Mouse (Mus musculus) myocyte (in vitro differentiated cells): ENCODE data around the gene Plcg2. TPM values are rescaled to one million over a fixed set of nuclear protein-coding genes. Genes with fewer than 3 reads are reported as not detected.

ENCODE experiments used
- H3K27me3 ChIP-seq: one replicate; pipeline ENCODE4 v1.6.1; 2011; ENCODE audit not compliant: control insufficient read depth, insufficient read depth, insufficient read length
- H3K36me3 ChIP-seq: one replicate; pipeline ENCODE4 v1.6.1; 2011; ENCODE audit not compliant: control insufficient read depth, insufficient read depth
- H3K4me2 ChIP-seq: one replicate; pipeline ENCODE4 v1.6.1; 2011; ENCODE audit warnings: low read depth, control low read depth
- H3K4me3 ChIP-seq: one replicate; pipeline ENCODE4 v1.5.1; 2011; ENCODE audit warnings: mild to moderate bottlenecking, control low read depth, moderate library complexity
- H3K79me2 ChIP-seq: one replicate; pipeline ENCODE4 v1.6.1; 2011; ENCODE audit not compliant: control insufficient read depth, insufficient read depth
- H3ac ChIP-seq: one replicate; pipeline ENCODE4 v1.6.1; 2011; ENCODE audit not compliant: control insufficient read depth, insufficient read length
- CEBPB ChIP-seq: IDR thresholded peaks from 2 replicates; pipeline ENCODE4 v1.6.1; 2011; ENCODE audit warnings: mild to moderate bottlenecking, moderate library complexity; ENCODE audit not compliant: poor library complexity, insufficient read depth, severe bottlenecking
- E2F4 ChIP-seq: IDR thresholded peaks from one replicate; pipeline ENCODE4 v1.6.1; 2011; ENCODE audit warnings: mild to moderate bottlenecking, control low read depth, moderate library complexity; ENCODE audit not compliant: insufficient read depth
- MAX ChIP-seq: IDR thresholded peaks from one replicate; pipeline ENCODE4 v1.6.1; 2011; ENCODE audit warnings: low read depth, mild to moderate bottlenecking, control low read depth
- MYOD1 ChIP-seq, 3 experiments: IDR thresholded peaks; one replicate each; pipeline ENCODE4 v1.6.1; 2011; ENCODE audit warnings: control low read depth in 2 of 3, low read depth in 2 of 3, mild to moderate bottlenecking in 2 of 3, moderate library complexity in 1 of 3; ENCODE audit not compliant: insufficient read length in 2 of 3, control insufficient read depth in 1 of 3
- MYOG ChIP-seq, 3 experiments: IDR thresholded peaks; one replicate each; pipeline ENCODE4 v1.6.1; 2011; ENCODE audit warnings: control low read depth in 2 of 3, low read depth in 2 of 3, mild to moderate bottlenecking in 2 of 3; ENCODE audit not compliant: insufficient read length in 2 of 3, control insufficient read depth in 1 of 3, insufficient read depth in 1 of 3
- POLR2A ChIP-seq: IDR thresholded peaks from one replicate; pipeline ENCODE4 v1.6.1; 2011; ENCODE audit warnings: low read depth, mild to moderate bottlenecking, control low read depth, moderate library complexity; ENCODE audit not compliant: insufficient read length
- POLR2AphosphoS2 ChIP-seq: IDR thresholded peaks from one replicate; pipeline ENCODE4 v1.6.1; 2011; ENCODE audit warnings: low read depth, control low read depth; ENCODE audit not compliant: insufficient read length
- REST ChIP-seq: IDR thresholded peaks from one replicate; pipeline ENCODE4 v1.6.1; 2011; ENCODE audit warnings: mild to moderate bottlenecking, control low read depth, moderate library complexity; ENCODE audit not compliant: insufficient read depth, insufficient read length
- SRF ChIP-seq: IDR thresholded peaks from one replicate; pipeline ENCODE4 v1.6.1; 2011; ENCODE audit warnings: low read depth; ENCODE audit not compliant: control insufficient read depth, insufficient read length
- TCF12 ChIP-seq: IDR thresholded peaks from one replicate; pipeline ENCODE4 v1.6.1; 2011; ENCODE audit warnings: mild to moderate bottlenecking, control low read depth; ENCODE audit not compliant: poor library complexity, insufficient read depth, severe bottlenecking
- TCF3 ChIP-seq: IDR thresholded peaks from one replicate; pipeline ENCODE4 v1.6.1; 2011; ENCODE audit warnings: low read depth, control low read depth; ENCODE audit not compliant: insufficient read length
- USF1 ChIP-seq: IDR thresholded peaks from one replicate; pipeline ENCODE4 v1.6.1; 2011; ENCODE audit warnings: low read depth, mild to moderate bottlenecking, control low read depth, moderate library complexity
- polyA plus RNA-seq: library from polyadenylated mRNA; unstranded; fragments of >200 nt; fragmentation: generic; extraction: Trizol; gene quantifications from one replicate; pipeline ENCODE4 v1.2.1, GENCODE M21; 2012; ENCODE audit warnings: missing spikeins

The Plcg2 gene
- polyA plus RNA-seq, 1 experiment = 0.29 TPM

DNA sequence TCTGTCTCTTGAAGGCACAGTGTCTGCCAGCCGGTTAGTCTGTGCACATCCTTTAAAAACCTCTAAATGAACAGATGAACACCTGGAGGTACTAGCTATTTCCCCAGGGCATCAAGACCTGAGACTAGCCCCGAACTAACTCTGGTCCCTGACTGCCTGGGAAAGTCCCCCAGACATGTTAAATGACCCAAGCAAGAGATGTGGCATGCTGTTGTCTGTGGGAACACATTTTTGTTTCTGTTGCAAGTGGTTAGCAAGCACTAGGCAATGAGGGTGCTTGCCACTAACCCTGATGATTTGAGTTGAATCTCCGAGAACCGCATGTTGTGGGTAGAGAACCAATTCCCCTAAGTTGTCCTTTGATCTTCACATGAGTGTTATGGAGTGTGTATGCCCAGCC, 25.8 kb upstream of the Plcg2 start:
- no peaks in the 10 kb centered on the region for H3K27me3 ChIP-seq
- no peak overlapping the region for H3K4me2 ChIP-seq
- H3K79me2 ChIP-seq = no peaks in the 10 kb centered on the region
- TF ChIP-seq USF1 = no peak
- no peak overlapping the region for H3K4me3 ChIP-seq
- no peaks in the 10 kb centered on the region for H3K36me3 ChIP-seq
- H3ac ChIP-seq = no peak overlapping the region

DNA sequence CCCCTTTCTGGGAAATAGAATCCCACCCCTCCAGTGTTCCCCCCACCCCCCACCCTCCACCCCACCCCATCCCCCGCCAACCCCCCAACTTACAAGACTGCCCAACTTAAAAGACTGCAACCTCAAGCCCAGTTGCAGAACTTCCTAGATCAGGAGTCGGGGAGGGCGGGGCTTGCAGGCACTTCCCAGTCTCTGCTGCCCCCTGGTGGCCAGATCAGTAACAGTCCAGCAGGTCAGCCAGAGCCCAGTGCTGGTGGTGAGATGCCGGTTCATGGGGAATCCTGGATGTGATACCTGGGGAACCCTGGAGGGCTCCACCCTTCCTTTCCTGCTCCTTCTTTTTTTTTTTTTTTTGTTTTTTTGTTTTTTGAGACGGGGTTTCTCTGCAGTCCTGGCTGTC, 23.1 kb upstream of the Plcg2 start:
- Histone ChIP-seq H3ac (no peak overlapping the region), H3K4me3 (no peak overlapping the region), H3K79me2 (no peaks in the 10 kb centered on the region), H3K27me3 (no peaks in the 10 kb centered on the region), H3K36me3 (no peaks in the 10 kb centered on the region), H3K4me2 (no peak overlapping the region)
- no peak for TF ChIP-seq TCF12
- no peak for TF ChIP-seq MYOD1 (IDR thresholded peaks at IDR 0.05; ENCODE audit: control insufficient read depth in 1 of 3, insufficient read length in 2 of 3, low read depth in 2 of 3)
- TF ChIP-seq MAX = no peak
- TF ChIP-seq CEBPB = no peak
- TF ChIP-seq E2F4 = no peak
- no peak for TF ChIP-seq TCF3
- TF ChIP-seq POLR2A = no peak
- TF ChIP-seq POLR2AphosphoS2 = no peak
- no peak for TF ChIP-seq REST
- TF ChIP-seq MYOG (IDR thresholded peaks at IDR 0.05; ENCODE audit: control insufficient read depth in 1 of 3, insufficient read depth in 1 of 3, insufficient read length in 2 of 3, low read depth in 2 of 3) = no peak
- no peak for TF ChIP-seq SRF
- TF ChIP-seq USF1 = no peak

DNA sequence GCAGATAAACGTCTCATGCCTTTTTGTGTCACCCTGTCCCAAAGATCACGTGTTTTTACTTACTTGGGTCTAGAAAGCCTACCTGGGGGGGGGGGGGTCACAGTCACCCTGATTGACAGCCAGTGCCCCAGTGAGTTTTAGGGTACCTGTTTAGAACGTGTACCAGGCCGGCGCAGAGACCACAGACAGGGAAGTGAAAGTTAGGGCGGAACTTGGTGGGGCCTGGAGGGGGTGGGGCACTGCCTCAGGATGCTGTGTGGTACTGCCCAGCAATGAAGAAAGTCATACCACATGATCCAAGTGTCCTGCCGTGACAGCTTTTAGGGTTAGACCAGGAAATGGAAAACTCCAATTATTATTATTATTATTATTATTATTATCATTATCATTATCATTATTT, 22.3 kb upstream of the Plcg2 start:
- no peaks in the 10 kb centered on the region for H3K27me3 ChIP-seq
- no peak overlapping the region for H3K4me3 ChIP-seq
- TF ChIP-seq MYOG (IDR thresholded peaks at IDR 0.05; ENCODE audit: control insufficient read depth in 1 of 3, insufficient read depth in 1 of 3, insufficient read length in 2 of 3, low read depth in 2 of 3) (no peak), POLR2A (no peak)
- H3K79me2 ChIP-seq = no peaks in the 10 kb centered on the region
- H3K4me2 ChIP-seq = no peak overlapping the region
- no peaks in the 10 kb centered on the region for H3K36me3 ChIP-seq
- H3ac ChIP-seq = no peak overlapping the region

DNA sequence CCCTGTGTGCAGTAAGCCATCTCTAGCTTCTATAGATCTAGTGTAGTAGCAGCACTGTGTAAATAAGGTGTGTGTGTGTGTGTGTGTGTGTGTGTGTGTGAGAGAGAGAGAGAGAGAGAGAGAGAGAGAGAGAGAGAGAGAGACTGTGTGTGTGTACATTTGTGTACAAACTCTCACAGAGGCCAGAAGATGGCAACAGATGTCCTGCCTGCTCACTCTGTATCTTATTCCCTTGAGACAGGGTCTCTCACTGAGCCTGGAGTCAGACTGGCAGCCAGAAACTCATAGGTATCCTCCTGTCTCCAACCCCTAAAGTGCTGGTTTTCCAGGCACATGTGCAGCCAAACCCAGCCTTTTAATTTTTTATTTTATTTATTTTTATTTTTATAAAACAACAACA, 20.0 kb upstream of the Plcg2 start:
- Histone ChIP-seq H3K27me3 (no peaks in the 10 kb centered on the region), H3K4me2 (no peak overlapping the region), H3K79me2 (no peaks in the 10 kb centered on the region), H3K36me3 (no peaks in the 10 kb centered on the region), H3ac (no peak overlapping the region), H3K4me3 (no peak overlapping the region)
- TF ChIP-seq USF1 (no peak), MYOD1 (IDR thresholded peaks at IDR 0.05; ENCODE audit: control insufficient read depth in 1 of 3, insufficient read length in 2 of 3, low read depth in 2 of 3) (no peak), SRF (no peak)

DNA sequence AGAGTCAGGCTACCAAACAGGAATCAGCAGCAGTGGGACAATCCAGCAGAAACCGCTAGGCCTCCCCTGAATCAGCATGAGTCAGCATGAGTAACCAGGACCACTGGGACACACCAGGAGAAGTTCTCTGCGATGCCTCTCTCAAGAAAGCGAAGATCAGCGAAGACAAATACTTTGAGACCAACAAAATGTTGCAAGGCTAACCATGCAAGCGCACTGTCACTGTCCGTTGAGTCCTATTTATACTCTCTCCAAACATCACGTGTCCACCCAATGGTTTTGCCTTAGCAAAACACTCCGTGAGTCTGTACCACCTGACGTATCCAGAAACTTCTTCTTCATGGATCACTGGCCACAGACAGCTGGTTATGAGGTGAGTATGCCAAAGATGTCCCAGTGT, 18.1 kb upstream of the Plcg2 start:
- Histone ChIP-seq H3K79me2 (no peaks in the 10 kb centered on the region), H3K27me3 (no peaks in the 10 kb centered on the region), H3ac (no peak overlapping the region), H3K36me3 (no peaks in the 10 kb centered on the region), H3K4me3 (no peak overlapping the region), H3K4me2 (no peak overlapping the region)
- no peak for TF ChIP-seq MYOG (IDR thresholded peaks at IDR 0.05; ENCODE audit: control insufficient read depth in 1 of 3, insufficient read depth in 1 of 3, insufficient read length in 2 of 3, low read depth in 2 of 3)
- no peak for TF ChIP-seq CEBPB
- TF ChIP-seq POLR2A = no peak
- no peak for TF ChIP-seq POLR2AphosphoS2
- TF ChIP-seq MYOD1 (IDR thresholded peaks at IDR 0.05; ENCODE audit: control insufficient read depth in 1 of 3, insufficient read length in 2 of 3, low read depth in 2 of 3) = no peak
- TF ChIP-seq SRF = no peak
- TF ChIP-seq REST = no peak
- no peak for TF ChIP-seq USF1
- no peak for TF ChIP-seq TCF12
- TF ChIP-seq TCF3 = no peak
- no peak for TF ChIP-seq E2F4
- TF ChIP-seq MAX = no peak

DNA sequence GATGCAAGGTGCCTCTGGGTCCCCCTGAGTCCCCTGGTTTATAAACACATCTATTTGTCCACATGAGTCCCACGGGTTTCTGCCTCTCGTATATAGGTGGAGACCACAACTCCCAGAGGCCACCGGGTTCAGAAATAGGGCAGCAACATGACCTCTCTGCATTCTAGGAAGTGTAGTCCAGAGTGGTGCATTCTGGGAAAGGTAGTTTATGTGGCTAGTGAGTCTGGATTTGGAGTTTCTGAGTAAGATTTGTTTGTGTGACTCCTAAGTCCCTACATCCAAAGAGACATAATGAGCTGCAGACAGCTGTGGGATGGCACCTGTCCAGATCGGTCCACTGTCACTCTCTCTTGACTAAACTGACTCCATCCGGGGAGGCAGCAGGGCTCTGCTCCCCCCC, 17.6 kb upstream of the Plcg2 start:
- H3K79me2 ChIP-seq = no peaks in the 10 kb centered on the region
- H3K27me3 ChIP-seq = no peaks in the 10 kb centered on the region
- H3ac ChIP-seq = no peak overlapping the region
- no peak overlapping the region for H3K4me3 ChIP-seq
- TF ChIP-seq TCF12 = no peak
- no peak for TF ChIP-seq MYOG (IDR thresholded peaks at IDR 0.05; ENCODE audit: control insufficient read depth in 1 of 3, insufficient read depth in 1 of 3, insufficient read length in 2 of 3, low read depth in 2 of 3)
- TF ChIP-seq USF1 = no peak
- no peak for TF ChIP-seq CEBPB
- TF ChIP-seq E2F4 = no peak
- TF ChIP-seq MAX = no peak
- no peak for TF ChIP-seq SRF
- TF ChIP-seq POLR2AphosphoS2 = no peak
- TF ChIP-seq REST = no peak
- no peak for TF ChIP-seq POLR2A
- no peak for TF ChIP-seq TCF3
- TF ChIP-seq MYOD1 (IDR thresholded peaks at IDR 0.05; ENCODE audit: control insufficient read depth in 1 of 3, insufficient read length in 2 of 3, low read depth in 2 of 3) = no peak
- H3K4me2 ChIP-seq = no peak overlapping the region
- H3K36me3 ChIP-seq = no peaks in the 10 kb centered on the region
